Mouse (Mus musculus) heart, adult 9 months (tissue): ENCODE measurements around the gene Sox10.

Source experiments
- DNase-seq, 2 experiments: peaks; one replicate each; pipeline ENCODE4 v3.0.0; 2022; ENCODE audit warnings: low spot score in 2 of 2

Sox10 gene

DNA sequence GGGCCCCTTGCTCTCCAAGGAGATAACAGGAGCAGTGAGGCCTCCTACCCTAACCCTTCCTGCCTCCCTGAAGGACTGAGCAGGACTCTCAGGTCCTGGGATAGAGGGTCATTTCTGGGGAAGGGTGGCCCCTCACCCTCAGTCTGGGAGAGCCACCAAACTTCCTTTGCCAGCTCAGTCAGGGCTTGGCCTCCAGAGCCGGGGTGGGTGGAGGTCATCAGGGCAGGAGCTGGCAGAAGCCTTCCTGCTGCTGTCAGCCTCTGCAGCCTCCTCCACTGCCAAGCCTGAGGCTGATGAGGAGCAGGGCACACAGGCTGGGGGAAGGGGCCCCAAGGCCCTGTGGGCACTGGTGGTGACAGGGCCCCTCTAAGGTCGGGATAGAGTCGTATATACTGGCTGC is 9.5 kb downstream of the Sox10 start:
- no peak for DNase-seq

DNA sequence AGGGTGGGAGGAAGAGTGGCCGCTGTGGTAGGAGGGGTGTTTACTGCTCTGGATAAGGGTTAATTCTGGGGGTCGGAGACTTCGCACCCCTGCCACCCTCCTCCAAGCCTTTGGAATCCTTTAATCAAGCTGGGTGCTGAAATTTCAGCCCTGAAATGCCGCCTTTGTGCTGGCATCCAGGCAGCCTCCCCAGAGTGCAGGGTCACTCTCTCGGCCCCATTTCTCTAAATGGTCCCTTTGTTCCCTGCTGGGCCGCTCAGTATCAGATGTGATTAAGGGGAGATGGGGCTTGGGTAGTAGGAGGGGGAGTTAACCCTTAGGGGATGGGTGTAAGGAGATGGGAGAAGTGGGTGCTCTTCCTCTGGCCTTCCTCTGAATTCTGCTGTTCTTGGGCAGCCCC is 12.3 kb downstream of the Sox10 start:
- no peak for DNase-seq

DNA sequence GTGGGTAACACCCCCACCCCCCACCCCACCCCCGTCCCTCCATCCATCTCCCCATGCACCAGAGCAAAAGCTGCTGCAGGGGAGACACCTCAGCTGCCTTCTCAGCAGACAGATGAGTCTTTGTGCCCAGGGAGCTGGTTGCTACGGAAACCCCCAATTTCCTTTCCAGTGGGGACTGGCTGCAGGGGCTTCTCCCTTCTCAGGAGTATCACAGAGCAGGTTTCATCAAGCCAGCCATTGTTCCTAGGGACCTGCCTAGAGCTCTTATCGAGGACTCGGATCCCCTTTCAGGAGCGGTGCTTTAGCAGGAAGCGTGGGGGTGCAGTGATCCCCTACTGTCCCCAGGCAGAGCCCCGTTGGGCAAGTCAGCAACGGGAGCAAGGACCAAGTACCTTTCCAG is 13.2 kb downstream of the Sox10 start:
- DNase-seq: no peak

DNA sequence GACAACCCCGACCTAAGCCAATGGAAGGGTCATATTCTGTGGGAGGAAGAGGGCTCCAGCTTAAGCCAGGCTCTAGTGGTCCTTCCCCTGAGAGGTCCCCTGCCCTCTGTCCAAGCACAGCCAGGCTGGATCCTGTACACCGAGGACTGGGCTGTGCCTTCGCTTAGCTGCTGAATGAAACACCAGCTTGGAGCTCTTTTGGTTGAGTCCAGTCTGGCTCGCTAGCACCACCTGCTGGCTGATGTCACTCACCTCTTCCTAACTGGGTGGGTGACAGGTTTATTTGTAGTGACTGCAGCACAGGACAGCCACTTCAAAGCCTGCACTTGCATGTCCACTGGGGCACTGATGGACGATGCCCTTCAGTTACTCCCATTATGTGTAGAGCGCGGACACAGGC is 16.5 kb downstream of the Sox10 start:
- peak; percentile 41 to 64 for DNase-seq

DNA sequence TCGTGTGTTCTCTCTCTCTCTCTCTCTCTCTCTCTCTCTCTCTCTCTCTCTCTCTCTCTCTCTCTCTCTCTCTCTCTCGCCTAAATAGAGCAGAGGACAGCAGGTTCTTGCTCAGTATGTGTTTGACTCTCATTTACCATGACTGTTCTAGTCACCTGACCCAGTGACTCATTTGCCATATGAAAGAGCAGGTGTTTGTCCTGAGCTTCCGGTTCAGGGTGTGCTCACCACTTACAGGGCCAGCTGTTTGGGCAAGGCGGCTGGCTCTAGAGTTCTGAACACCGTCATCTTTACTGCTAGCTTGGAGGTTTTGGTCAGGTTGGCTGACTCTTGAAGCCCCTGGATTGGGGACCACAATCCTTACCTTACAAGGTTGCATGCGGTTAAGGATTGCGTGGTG is 19.5 kb downstream of the Sox10 start:
- DNase-seq: no peak

DNA sequence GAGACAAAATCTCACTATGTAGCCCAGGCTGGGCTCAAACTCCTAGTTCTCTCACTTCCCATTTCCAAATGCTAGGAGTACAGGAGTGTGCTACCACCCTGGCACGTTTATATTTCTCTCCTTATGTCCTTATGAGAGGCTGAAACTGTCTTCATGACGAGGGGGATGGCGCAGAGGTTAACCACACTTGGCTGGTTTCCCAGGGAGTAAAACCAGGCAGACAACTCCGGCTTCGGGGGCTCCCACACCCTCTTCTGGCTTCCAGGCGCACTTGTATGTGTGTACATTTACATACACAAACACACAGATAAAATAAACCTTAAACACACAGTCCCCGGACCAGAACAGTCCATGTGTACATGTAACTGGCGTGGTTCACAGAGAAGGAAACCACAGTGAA is 21.0 kb downstream of the Sox10 start:
- no peak for DNase-seq

DNA sequence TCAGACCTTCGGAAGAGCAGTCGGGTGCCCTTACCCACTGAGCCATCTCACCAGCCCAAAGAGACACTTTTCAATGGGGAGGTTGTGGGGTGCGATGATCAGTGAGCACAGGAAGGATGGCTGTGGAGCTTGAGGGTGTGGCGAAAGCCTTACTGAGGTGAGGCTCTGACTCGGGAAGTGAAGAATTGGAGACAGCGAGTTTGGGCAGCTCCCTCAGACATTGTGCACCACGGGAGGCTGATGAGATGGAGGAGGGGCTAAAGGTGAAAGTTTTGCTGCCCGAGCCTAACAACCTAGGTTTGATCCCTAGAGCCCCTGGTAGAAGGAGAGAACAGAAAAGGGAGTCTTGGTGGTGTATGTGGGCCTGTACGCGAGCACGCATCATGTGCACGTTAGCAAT is 21.7 kb downstream of the Sox10 start:
- DNase-seq: no peak

DNA sequence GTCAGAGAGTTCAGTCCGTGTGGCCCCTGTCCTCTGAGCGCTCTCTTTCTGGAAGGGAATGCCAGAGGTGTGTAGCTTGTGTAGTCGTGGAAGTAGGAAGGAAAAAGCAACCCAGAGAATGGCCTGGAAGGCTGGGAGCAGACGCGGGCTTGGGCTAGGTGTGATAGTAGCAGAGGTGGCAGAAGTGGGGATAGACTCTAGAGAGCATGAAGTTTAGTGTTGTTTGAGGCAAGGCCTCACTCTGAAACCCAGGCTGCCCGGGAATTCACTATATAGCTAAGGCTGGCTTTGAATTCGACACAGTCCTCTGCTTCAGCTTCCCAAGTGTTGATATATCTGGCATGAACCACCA is 23.5 kb downstream of the Sox10 start:
- no peak for DNase-seq

DNA sequence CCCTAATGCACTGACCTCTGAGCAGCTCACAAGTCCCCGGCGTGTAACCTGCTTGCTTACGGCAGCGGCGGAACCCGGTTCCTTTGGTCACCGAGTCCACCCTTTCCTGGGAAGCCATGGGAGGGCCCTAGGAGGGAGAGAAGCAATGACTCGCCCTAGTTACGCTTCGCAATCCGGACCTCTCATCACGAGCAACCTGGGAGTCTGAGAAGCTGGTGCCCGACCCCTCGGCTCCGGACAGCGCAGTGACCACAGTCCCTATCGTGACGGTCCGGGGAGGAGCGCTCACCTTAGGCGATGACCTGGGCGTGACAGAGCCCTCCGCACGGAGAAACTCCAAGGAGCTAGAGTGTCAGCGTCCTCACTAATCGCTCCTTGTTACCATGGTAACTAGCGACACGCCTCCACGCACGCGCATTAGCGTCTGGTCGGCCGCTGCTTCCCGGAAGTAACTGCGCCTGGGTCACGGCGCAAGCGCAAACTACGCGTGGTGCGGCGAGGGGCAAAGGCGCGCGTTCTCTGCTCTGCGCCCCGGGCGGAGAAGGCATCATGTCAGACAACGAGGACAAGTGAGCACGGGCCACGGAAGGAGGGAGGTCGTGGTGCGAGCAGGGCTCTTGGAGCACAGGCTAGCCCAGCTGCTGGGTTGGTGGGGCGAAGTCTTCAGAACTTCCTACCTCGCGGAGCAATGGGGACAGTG is 24.0 kb downstream of the Sox10 start, which contains the start of the genes Polr2f and 1700088E04Rik:
Gene Polr2f, plus strand, starts transcription at position 144 of the 700 bp plus-strand sequence.
Gene 1700088E04Rik, minus strand, starts transcription at position 388 of the 700 bp plus-strand sequence.
- peak; percentile 94 for DNase-seq

DNA sequence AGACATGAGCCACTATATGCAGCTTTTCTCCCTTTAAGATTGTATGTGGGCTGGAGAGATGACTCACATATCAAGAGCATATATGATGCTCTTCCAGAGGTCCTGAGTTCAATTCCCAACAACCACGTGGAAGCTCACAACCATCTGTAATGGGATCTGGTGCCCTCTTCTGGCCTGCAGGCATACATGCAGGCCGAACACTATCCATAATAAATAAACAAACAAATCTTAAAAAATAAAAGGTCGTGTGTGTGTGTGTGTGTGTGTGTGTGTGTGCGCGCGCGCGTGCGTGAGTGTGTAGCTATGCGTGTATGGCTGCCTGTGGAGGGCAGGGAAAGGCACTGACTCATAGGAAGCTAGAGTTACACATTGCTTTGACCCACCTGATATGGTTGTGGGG is 25.4 kb downstream of the Sox10 start:
- DNase-seq: no peak

DNA sequence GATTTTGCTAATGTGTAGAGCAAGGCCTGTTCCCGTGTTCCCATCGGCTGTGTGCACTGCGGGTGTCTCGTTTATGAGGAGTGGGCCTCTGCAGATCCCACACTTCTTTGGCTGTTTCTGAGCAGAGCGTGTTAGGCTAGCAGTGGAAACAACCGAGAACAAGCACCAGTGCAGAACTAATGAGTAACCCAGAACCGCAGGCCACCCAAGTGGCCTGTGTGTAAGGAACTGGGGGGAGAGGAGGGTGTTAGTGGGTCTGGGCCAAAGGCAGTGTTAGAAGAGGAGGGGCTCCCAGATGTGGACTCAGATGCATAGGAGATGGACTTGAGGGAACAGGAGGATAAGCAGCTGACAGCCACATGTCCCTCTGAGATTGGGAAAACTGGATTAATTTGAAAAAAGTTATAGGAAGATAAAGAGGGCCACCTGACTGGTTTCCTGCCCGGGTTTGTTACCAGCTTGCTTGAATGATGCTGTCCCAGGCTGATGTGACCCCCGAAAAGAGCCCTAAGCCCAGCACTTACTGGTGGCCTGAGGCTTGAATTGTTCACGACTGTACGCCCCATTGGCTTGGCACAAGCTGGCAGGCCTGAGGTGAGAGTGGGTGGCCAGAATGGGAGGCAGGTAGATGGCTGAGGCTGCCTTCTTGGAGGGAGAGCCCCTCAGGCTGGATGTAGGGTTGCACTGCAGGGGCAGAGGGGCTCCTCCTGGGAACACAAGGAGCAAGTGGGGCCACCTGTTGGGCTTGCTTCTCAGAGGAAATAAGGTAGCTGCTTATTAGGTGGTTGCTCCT is 29.1 kb downstream of the Sox10 start:
- DNase-seq: no peak

DNA sequence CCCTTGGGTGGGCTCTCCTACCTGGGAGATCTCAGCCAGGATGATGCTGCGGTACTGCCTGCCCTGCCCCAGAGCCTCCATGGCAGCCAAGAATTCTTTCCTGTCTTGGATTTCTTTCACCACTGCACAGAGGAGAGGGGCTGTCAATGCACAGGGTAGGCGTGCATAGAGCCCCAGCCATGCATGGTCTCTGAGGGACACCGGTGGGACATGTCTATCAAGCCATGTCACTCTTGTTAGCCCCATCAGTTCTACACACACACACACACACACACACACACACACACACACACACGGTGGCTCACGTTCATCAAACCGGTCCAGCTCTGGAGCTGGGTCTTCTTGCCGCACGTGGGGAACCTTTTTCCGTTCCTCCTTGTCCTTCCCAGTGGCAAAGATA is 29.7 kb downstream of the Sox10 start:
- no peak for DNase-seq

DNA sequence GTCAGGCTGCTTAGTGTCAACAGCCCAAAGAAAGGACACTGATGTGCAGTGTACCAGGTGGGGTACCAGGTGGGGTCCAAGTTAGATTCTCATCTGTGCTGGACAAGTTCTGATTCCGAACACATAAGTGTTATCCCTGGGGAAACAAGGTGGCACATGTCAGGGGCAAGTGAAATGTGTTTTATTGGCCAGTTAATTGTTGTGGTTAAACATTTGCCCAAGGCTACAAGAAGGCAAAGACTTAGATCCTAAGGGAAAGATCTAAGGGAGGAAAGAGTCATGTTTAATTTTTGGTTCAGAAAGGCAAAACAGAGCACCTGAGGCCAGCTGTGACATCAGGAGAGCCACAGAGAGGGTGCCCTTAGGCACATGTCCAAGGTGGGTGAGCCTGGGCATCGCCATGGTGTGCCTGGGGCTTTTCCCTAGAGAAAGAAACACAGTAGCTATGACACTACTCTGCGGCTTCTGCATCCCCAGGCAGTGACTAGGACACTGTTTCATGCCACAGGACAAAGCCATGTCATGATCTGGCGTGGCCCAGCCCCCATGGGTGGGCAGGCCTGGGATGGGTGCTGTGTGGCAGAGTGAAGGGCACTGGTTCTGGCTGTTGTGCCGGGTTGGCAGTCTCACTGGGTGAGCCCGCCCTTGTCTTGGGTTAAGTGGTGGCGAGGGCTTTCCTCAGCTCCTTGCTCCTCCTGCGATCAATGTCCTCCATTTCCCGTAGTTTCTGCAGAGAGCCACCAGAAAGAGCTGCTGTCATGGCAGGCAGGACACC is 30.4 kb downstream of the Sox10 start:
- DNase-seq: no peak

DNA sequence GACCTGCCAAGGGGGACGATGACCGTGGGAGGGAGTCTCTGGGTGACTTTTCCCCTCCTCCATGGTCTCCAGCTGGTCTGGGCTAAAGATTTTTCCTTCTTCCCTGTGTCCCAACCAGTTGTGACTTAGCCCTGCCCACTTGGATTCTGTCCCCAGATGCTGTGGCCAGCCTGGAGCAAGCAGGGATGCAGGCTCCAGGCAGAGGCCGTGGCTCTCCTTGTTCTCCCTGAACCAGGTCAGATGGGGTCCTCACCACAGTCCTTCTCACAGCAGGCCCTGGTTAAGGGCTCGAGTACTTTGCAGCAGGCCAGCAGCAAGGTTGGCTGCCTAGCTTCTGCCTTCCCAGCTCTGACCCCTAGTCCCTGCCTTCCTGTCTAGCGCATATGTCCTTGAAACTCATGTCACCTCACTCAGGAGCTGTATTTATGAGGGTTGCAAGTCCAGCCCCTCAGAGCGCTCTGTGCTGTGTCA is 31.8 kb downstream of the Sox10 start:
- peak; percentile 42 to 60 for DNase-seq

DNA sequence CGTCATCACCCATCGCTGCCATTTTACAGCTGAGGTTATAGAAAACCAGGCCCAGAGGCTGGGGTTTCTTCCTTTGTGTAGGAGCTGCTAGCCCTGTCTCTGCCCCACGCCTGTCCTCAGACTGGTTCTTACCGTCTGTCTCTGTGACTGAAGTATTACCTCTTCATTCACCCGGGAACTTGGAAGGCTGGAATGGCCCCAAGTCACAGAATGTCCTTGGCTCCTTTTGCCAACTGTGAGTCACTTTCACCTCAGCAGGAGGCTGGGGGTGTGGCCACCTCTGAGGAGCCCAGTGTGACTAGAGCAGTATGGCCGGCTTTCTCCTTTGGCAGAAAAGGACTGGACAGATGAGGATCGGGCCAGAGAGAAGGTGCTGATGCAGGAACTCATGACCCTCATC is 33.6 kb downstream of the Sox10 start:
- DNase-seq: peak; percentile 81 to 86

DNA sequence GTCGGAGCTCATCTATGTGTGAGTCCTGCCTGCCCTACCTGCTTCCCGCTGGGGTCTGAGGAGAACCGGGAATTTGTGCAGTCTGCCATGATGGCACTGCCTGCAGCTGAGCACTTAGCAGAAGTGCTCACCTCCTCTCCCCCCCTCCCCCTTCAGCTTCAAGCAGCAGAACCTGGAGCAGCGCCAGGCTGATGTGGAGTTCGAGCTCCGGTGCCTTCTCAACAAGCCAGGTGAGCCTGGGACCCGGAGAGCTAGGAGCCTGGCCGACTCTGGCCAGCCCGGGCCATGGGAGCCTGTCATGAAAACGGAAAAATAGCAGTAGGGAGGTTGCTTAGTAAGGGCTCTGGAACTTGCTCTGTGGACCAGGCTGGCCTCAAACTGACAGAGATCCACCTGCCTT is 34.3 kb downstream of the Sox10 start:
- no peak for DNase-seq

DNA sequence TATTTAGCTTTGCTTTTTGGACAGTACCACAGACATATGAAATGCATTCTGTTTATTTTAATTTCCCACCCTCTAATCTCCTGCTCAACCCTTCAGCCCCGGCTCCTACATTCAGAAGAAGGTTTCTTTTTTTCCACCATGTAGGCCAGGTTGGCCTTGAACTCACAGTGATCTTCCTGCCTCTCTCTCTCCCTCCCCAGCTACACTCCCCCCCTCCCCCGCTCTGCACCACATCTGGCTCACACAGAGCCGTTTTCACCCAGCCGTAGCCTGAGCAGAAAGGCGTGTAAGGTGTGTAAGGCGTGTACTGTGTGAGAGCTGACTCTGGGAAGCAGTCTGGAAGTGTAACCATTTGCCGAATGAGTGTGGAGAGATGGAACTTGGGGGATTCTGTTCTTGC is 35.7 kb downstream of the Sox10 start:
- DNase-seq: no peak

DNA sequence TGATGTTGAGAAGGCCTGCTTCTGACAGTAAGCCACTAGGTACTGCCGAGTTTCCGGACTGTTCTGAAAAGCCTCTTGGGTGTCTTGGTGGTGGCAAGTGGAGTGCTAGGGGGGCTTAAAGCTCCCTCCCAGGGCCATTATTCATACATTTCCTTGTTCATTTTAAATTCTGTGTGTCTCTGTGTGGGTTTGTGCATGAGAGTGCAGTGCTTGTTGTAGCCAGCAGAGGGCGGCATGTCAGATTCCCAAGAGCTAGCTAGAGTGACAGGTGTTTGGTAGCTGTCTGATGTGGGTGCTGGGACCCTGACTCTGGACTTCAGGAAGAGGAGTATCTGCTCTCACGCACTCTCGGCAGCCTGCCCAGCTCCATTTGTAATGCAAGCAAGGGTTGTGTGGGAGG is 36.8 kb downstream of the Sox10 start:
- no peak for DNase-seq

DNA sequence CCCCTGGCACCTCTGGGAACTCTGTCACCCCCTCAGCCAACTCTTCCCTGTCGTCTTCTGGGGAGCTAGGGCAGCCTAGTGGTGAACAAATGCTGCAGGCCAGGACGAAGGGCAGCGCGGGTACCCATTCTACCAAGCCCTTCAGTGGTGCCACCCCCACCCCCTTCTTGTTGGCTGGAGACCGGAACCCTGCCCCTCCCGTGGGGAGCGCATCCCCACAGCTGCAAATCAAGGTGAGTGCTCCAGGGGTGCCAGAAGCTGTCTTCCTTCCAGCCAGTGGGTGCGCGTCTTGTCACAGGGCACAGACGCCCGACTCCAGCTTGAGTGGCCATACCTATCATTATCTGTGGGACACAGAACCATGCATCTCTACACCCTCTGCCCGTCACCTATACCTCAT is 37.9 kb downstream of the Sox10 start:
- DNase-seq: no peak

DNA sequence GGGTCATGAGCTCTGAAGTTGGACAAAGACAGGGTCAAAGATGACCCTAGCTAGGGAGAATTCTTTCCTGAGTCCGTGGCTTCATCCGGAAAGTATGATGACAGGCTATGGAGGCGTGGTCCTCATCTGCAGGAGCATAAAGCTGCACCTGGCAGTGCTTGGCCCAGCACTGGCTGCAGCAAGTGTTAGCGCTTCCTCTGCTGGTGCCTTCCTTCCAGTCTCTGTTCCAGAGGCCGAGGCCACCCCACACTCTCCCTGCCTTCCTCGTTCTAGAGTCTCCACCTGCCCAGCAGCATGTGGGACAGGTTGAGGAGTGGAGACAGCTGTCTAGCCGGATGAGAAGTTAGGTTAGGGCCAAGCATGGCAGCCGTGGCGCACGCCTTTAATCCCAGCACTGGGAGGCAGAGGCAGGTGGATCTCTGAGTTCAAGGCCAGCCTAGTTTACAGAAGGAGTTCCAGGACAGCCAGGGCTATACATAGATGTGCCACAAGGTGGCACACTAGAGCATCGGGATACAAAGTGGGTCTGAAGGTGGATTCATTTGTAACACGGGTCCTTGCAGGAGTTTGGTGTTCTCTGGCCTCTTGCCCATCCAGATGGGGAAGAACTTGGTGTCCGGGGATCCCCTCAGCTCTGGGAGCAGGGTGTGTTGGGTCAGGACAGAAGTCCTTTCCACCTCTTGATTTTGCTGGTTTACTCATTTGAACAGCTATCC is 38.7 kb downstream of the Sox10 start:
- DNase-seq: peak in 1 of 2 experiments; percentile 55

DNA sequence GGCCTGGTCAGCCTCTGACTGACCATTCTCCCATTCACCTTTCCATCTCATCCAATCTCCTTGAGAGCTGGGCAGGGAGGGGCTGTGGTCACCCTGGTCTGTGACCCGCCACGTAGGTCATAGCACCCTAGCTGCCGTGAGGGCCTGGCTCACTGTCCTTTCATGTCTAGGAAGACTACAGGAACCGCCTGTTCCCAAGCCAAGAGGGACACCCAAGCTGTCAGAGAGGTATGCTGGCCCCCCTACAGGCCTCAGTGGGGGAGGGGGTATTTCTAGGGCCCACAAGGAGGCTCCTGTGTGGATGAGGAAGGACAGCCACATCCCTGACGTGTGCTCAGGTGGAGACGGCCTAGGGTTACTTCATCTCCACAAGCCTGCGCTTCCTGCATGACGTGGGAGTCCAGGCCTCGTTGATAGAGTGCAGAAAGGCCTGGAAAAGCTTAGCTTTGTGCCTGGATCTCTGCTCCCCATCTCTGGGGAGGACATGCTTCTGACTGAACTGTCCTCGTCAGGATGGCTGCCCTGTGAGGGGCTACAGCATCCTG is 40.6 kb downstream of the Sox10 start:
- no peak for DNase-seq

DNA sequence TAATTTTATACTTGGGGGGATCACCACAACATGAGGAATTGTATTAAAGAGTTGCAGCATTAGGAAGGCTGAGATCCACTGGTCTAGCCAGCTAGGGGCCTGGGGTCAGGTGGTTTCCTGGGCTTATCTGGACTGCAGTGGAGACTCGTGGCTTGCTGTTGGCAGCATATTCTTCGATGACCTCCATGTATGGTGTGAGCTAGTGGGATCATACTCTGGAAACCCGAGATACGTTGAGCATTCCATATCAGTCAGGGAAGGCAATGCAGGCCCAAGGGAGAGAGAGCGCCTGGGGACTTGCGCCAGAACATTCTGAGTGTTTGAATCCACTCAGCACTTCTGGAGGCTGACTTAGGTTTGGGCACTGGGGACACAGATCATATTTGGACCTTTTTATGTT is 41.3 kb downstream of the Sox10 start:
- peak; percentile 76 to 79 for DNase-seq
